Mouse (Mus musculus) urinary bladder, postnatal 10 days (tissue): ENCODE measurements around the gene Olfr889.
"Not testable (repeated sequence)": the region's sequence is repeated elsewhere in the genome, so short reads cannot be mapped to it uniquely, and the experiment has no call there.

Source experiments
- DNase-seq: peaks from one replicate; pipeline ENCODE4 v3.0.0; 2022; ENCODE audit warnings: low spot score

Gene Olfr889

DNA sequence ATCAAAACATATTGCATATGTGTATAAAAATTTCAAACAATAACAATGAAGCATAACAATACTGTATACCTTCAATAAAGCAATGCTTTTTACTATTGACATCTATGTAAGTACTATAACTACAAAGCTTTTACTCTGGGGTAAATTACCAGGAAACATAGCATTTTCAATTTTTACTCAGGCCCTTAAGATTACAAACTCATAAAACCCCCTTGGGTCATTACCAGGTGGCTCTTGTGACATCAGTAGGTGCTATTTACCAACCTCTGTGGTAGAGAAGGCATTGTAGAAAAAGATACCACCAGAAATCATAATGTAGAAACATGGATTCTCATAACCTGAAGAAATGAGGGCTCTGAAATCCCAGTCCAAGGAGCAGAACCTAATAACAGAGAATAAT is at the start of gene Olfr889:
Gene Olfr889 (plus strand): TSS at position 301 of the 400 bp plus-strand sequence.
- DNase-seq: no peak

- no peak for DNase-seq
These were observed 31.2 kb upstream of the Olfr889 start, which contains the start of gene Olfr887 for GRCm38 (mm10) chr9:38083772-38084171. Olfr887 (plus strand) TSS chr9:38084072.

- no peak for DNase-seq
These were observed 7.2 kb upstream of the Olfr889 start, which contains the start of gene Olfr888 for GRCm38 (mm10) chr9:38107828-38108227. Olfr888 (plus strand) TSS chr9:38108128.

- DNase-seq: no peak
These were observed 27.2 kb downstream of the Olfr889 start, which contains the start of gene Olfr890 for GRCm38 (mm10) chr9:38142217-38142616. Olfr890 (plus strand) TSS chr9:38142517.

- DNase-seq: not testable (repeated sequence)
These were observed 53.3 kb downstream of the Olfr889 start for GRCm38 (mm10) chr9:38168341-38168740.
